Mouse (Mus musculus) kidney, adult 8-10 months (tissue): ENCODE data around the gene Grm1.
"Not testable (repeated sequence)": the region's sequence is repeated elsewhere in the genome, so short reads cannot be mapped to it uniquely, and the experiment has no call there.

ENCODE experiments used
- DNase-seq, 2 experiments: peaks; one replicate each; pipeline ENCODE4 v3.0.0; 2022

Gene Grm1

GRCm38 (mm10) chr10:11081611-11082398, at the start of gene Grm1:
TSS of gene Grm1 (minus strand) at chr10:11082356.
- no peak for DNase-seq

GRCm38 (mm10) chr10:11121781-11122180, 39.6 kb upstream of the Grm1 start:
- DNase-seq, result no peak

GRCm38 (mm10) chr10:11098475-11099044, 16.4 kb upstream of the Grm1 start:
- no peak for DNase-seq

- DNase-seq, result no peak
Observed at GRCm38 (mm10) chr10:11086348-11086747, 4.2 kb upstream of the Grm1 start.

- DNase-seq, result no peak
Observed at GRCm38 (mm10) chr10:11080725-11081610, 1.2 kb downstream of the Grm1 start.

GRCm38 (mm10) chr10:11080013-11080724, 2.0 kb downstream of the Grm1 start:
- no peak for DNase-seq

- no peak for DNase-seq
Observed at GRCm38 (mm10) chr10:11079506-11079905, 2.6 kb downstream of the Grm1 start.

- no peak for DNase-seq
Observed at GRCm38 (mm10) chr10:11065136-11065535, 17.0 kb downstream of the Grm1 start.

GRCm38 (mm10) chr10:11061318-11062071, 20.7 kb downstream of the Grm1 start:
- no peak for DNase-seq

- no peak for DNase-seq
Observed at GRCm38 (mm10) chr10:11049361-11049760, 32.8 kb downstream of the Grm1 start.

GRCm38 (mm10) chr10:11045421-11045820, 36.7 kb downstream of the Grm1 start:
- DNase-seq, result not testable (repeated sequence)

- DNase-seq, result no peak
Observed at GRCm38 (mm10) chr10:11044455-11045106, 37.6 kb downstream of the Grm1 start.

GRCm38 (mm10) chr10:11039323-11039722, 42.8 kb downstream of the Grm1 start:
- no peak for DNase-seq

- DNase-seq, result no peak
Observed at GRCm38 (mm10) chr10:11032221-11032620, 49.9 kb downstream of the Grm1 start.

- no peak for DNase-seq
Observed at GRCm38 (mm10) chr10:11025764-11026518, 56.2 kb downstream of the Grm1 start.

- no peak for DNase-seq
Observed at GRCm38 (mm10) chr10:11018970-11019531, 63.1 kb downstream of the Grm1 start.

- no peak for DNase-seq
Observed at GRCm38 (mm10) chr10:11013653-11014052, 68.5 kb downstream of the Grm1 start.

GRCm38 (mm10) chr10:10996766-10997165, 85.4 kb downstream of the Grm1 start:
- no peak for DNase-seq

GRCm38 (mm10) chr10:10991708-10992107, 90.4 kb downstream of the Grm1 start:
- no peak for DNase-seq

GRCm38 (mm10) chr10:10971311-10971710, 110.8 kb downstream of the Grm1 start:
- no peak for DNase-seq
